Mouse (Mus musculus) forebrain, embryonic 10.5 days (tissue): ENCODE results near the gene Wdr89. TPM values are rescaled to one million over a fixed set of nuclear protein-coding genes. Genes with fewer than 3 reads are reported as not detected.
"Not testable (repeated sequence)": the region's sequence is repeated elsewhere in the genome, so short reads cannot be mapped to it uniquely, and the experiment has no call there.

Experiments
- DNase-seq: peaks from one replicate; pipeline ENCODE4 v3.0.0-alpha.2; 2017; ENCODE audit warnings: low spot score; ENCODE audit errors: extremely low spot score
- H3K27ac ChIP-seq: fragments of 300-500 bp; sonication (generic); 2 replicates; pipeline ENCODE4 v1.5.1; 2016; ENCODE audit warnings: mild to moderate bottlenecking
- H3K27me3 ChIP-seq: fragments of 300-500 bp; sonication (generic); 2 replicates; pipeline ENCODE4 v1.6.1; 2016; ENCODE audit warnings: mild to moderate bottlenecking; ENCODE audit not compliant: poor library complexity, severe bottlenecking
- H3K36me3 ChIP-seq: fragments of 300-500 bp; sonication (generic); replicated peaks from 2 replicates; pipeline ENCODE4 v1.6.1; 2016; ENCODE audit warnings: mild to moderate bottlenecking, moderate library complexity
- H3K4me1 ChIP-seq: fragments of 300-500 bp; sonication (generic); 2 replicates; pipeline ENCODE4 v1.6.1; 2016
- H3K4me3 ChIP-seq: fragments of 300-500 bp; sonication (generic); 2 replicates; pipeline ENCODE4 v1.5.1; 2016; ENCODE audit warnings: mild to moderate bottlenecking, moderate library complexity
- H3K9me3 ChIP-seq: fragments of 300-500 bp; sonication (generic); 2 replicates; pipeline ENCODE4 v1.6.1; 2016; ENCODE audit warnings: mild to moderate bottlenecking, moderate library complexity
- WGBS: fragments of 180-500 bp; shearing (Covaris S2); methylation state at CpG from one replicate; pipeline ENCODE4 v1.1.7; 2016; 5-methylcytosine and 5-hydroxymethylcytosine counted together
- polyA plus RNA-seq: library from polyadenylated mRNA; unstranded; fragments of >200 nt; fragmentation: Nextera tagmentation; extraction: Ambion mirVana; gene quantifications from 2 replicates; pipeline ENCODE4 v1.2.1, GENCODE M21; 2016

Wdr89 gene
- polyA plus RNA-seq, 1 experiment from 2014 or later = 13.9 TPM

GRCm38 (mm10) chr12:75689003-75689402, 19.7 kb upstream of the Wdr89 start:
- WGBS = 87% methylated on average over 2 of the region's 2 CpGs
- H3K4me3 ChIP-seq = no peak overlapping the region

GRCm38 (mm10) chr12:75687314-75687713, 18.0 kb upstream of the Wdr89 start:
- 82% methylated on average over 4 of the region's 4 CpGs for WGBS
- no peaks in the 10 kb centered on the region for H3K9me3 ChIP-seq
- H3K4me1 ChIP-seq = no peaks in the 10 kb centered on the region
- no peak overlapping the region for H3K4me3 ChIP-seq
- no peaks in the 10 kb centered on the region for H3K27me3 ChIP-seq
- H3K27ac ChIP-seq = no peak overlapping the region
- DNase-seq = no peak
- H3K36me3 ChIP-seq = no peaks in the 10 kb centered on the region

More at GRCm38 (mm10) chr12:75689003-75689402, 19.7 kb upstream of the Wdr89 start:
- Histone ChIP-seq H3K27me3 (no peaks in the 10 kb centered on the region), H3K9me3 (peaks cover 5% of the 10 kb centered on the region; the same call in 1 of the 2 replicates), H3K4me1 (no peaks in the 10 kb centered on the region), H3K27ac (no peak overlapping the region), H3K36me3 (no peaks in the 10 kb centered on the region)
- no peak for DNase-seq

GRCm38 (mm10) chr12:75684026-75684425, 14.7 kb upstream of the Wdr89 start:
- WGBS = 87% methylated on average over 4 of the region's 4 CpGs
- H3K27me3 ChIP-seq, DNase-seq, H3K4me1 ChIP-seq, H3K36me3 ChIP-seq, H3K4me3 ChIP-seq, H3K9me3 ChIP-seq, H3K27ac ChIP-seq: not testable (repeated sequence)

GRCm38 (mm10) chr12:75683598-75683997, 14.3 kb upstream of the Wdr89 start:
- Histone ChIP-seq H3K9me3 (no peaks in the 10 kb centered on the region), H3K36me3 (no peaks in the 10 kb centered on the region), H3K4me1 (no peaks in the 10 kb centered on the region), H3K27me3 (no peaks in the 10 kb centered on the region), H3K4me3 (no peak overlapping the region), H3K27ac (no peak overlapping the region)
- 95% methylated on average over 4 of the region's 4 CpGs for WGBS
- DNase-seq = no peak

GRCm38 (mm10) chr12:75682842-75683241, 13.5 kb upstream of the Wdr89 start:
- WGBS = 80% methylated on average over 2 of the region's 2 CpGs

GRCm38 (mm10) chr12:75681101-75681500, 11.8 kb upstream of the Wdr89 start:
- Histone ChIP-seq H3K36me3 (no peaks in the 10 kb centered on the region), H3K9me3 (no peaks in the 10 kb centered on the region), H3K4me1 (no peaks in the 10 kb centered on the region), H3K27ac (no peak overlapping the region), H3K4me3 (no peak overlapping the region), H3K27me3 (no peaks in the 10 kb centered on the region)
- 87% methylated on average over 4 of the region's 4 CpGs for WGBS
- no peak for DNase-seq

More at GRCm38 (mm10) chr12:75682842-75683241, 13.5 kb upstream of the Wdr89 start:
- Histone ChIP-seq H3K27me3 (no peaks in the 10 kb centered on the region), H3K4me1 (no peaks in the 10 kb centered on the region), H3K36me3 (no peaks in the 10 kb centered on the region), H3K27ac (no peak overlapping the region), H3K4me3 (no peak overlapping the region), H3K9me3 (no peaks in the 10 kb centered on the region)
- DNase-seq = no peak

- H3K4me3 ChIP-seq = no peak overlapping the region
- no peaks in the 10 kb centered on the region for H3K4me1 ChIP-seq
- no peak for DNase-seq
- no peak overlapping the region for H3K27ac ChIP-seq
- WGBS = 94% methylated on average over 4 of the region's 4 CpGs
- no peaks in the 10 kb centered on the region for H3K9me3 ChIP-seq
- H3K36me3 ChIP-seq = no peaks in the 10 kb centered on the region
- no peaks in the 10 kb centered on the region for H3K27me3 ChIP-seq
Measured at GRCm38 (mm10) chr12:75678393-75678792, 9.1 kb upstream of the Wdr89 start.

GRCm38 (mm10) chr12:75672630-75673029, 3.3 kb upstream of the Wdr89 start:
- Histone ChIP-seq H3K9me3 (no peaks in the 10 kb centered on the region), H3K27ac (no peak overlapping the region), H3K27me3 (no peaks in the 10 kb centered on the region), H3K4me1 (peaks cover 20% of the 10 kb centered on the region), H3K4me3 (no peak overlapping the region), H3K36me3 (no peaks in the 10 kb centered on the region)
- WGBS = 92% methylated on average over 4 of the region's 4 CpGs
- DNase-seq = no peak

GRCm38 (mm10) chr12:75671759-75672315, 2.5 kb upstream of the Wdr89 start:
- Histone ChIP-seq H3K27ac (no peak overlapping the region), H3K36me3 (no peaks in the 10 kb centered on the region), H3K4me1 (peaks cover 20% of the 10 kb centered on the region), H3K9me3 (no peaks in the 10 kb centered on the region), H3K27me3 (no peaks in the 10 kb centered on the region), H3K4me3 (no peak overlapping the region)
- DNase-seq = no peak
- 82% methylated on average over 3 of the region's 3 CpGs for WGBS

- no peaks in the 10 kb centered on the region for H3K9me3 ChIP-seq
- DNase-seq = no peak
- WGBS = 90% methylated on average over 6 of the region's 6 CpGs
- H3K27ac ChIP-seq = peak overlapping the region; percentile 88; the same call in 1 of the 2 replicates
- H3K4me1 ChIP-seq = peaks cover 20% of the 10 kb centered on the region
- H3K36me3 ChIP-seq = no peaks in the 10 kb centered on the region
- H3K27me3 ChIP-seq = no peaks in the 10 kb centered on the region
- peak overlapping the region; percentile 77 for H3K4me3 ChIP-seq
Measured at GRCm38 (mm10) chr12:75670611-75671010, 1.3 kb upstream of the Wdr89 start.

GRCm38 (mm10) chr12:75668916-75669257, 450 bp downstream of the Wdr89 start:
- H3K36me3 ChIP-seq = no peaks in the 10 kb centered on the region
- no peak for DNase-seq
- peaks cover 30% of the 10 kb centered on the region for H3K4me1 ChIP-seq
- H3K4me3 ChIP-seq = peak overlapping the region; percentile 77
- no peaks in the 10 kb centered on the region for H3K27me3 ChIP-seq
- 2% methylated on average over 9 of the region's 9 CpGs for WGBS
- no peaks in the 10 kb centered on the region for H3K9me3 ChIP-seq
- H3K27ac ChIP-seq = peak overlapping the region; percentile 94

GRCm38 (mm10) chr12:75668221-75668620, 1.1 kb downstream of the Wdr89 start:
- Histone ChIP-seq H3K4me1 (peaks cover 35% of the 10 kb centered on the region), H3K27ac (no peak overlapping the region), H3K4me3 (peak overlapping the region; percentile 77), H3K27me3 (no peaks in the 10 kb centered on the region), H3K9me3 (no peaks in the 10 kb centered on the region), H3K36me3 (no peaks in the 10 kb centered on the region)
- WGBS = 90% methylated on average over 2 of the region's 2 CpGs
- no peak for DNase-seq

- Histone ChIP-seq H3K4me3 (no peak overlapping the region), H3K27me3 (no peaks in the 10 kb centered on the region), H3K4me1 (peaks cover 35% of the 10 kb centered on the region), H3K36me3 (no peaks in the 10 kb centered on the region), H3K27ac (no peak overlapping the region), H3K9me3 (no peaks in the 10 kb centered on the region)
- DNase-seq = no peak
Measured at GRCm38 (mm10) chr12:75666939-75667338, 2.4 kb downstream of the Wdr89 start.

- no peaks in the 10 kb centered on the region for H3K27me3 ChIP-seq
- no peak overlapping the region for H3K27ac ChIP-seq
- no peaks in the 10 kb centered on the region for H3K9me3 ChIP-seq
- DNase-seq = peak; percentile 33
- H3K4me3 ChIP-seq = no peak overlapping the region
- no peaks in the 10 kb centered on the region for H3K36me3 ChIP-seq
- 6% methylated on average over 6 of the region's 6 CpGs for WGBS
- H3K4me1 ChIP-seq = peaks cover 25% of the 10 kb centered on the region
Measured at GRCm38 (mm10) chr12:75664516-75664810, 4.9 kb downstream of the Wdr89 start.
